Mouse (Mus musculus): Measurements from ENCODE around the gene Cdr2.
"Not testable (repeated sequence)": the region's sequence is repeated elsewhere in the genome, so short reads cannot be mapped to it uniquely, and the experiment has no call there.

Gene Cdr2

DNA sequence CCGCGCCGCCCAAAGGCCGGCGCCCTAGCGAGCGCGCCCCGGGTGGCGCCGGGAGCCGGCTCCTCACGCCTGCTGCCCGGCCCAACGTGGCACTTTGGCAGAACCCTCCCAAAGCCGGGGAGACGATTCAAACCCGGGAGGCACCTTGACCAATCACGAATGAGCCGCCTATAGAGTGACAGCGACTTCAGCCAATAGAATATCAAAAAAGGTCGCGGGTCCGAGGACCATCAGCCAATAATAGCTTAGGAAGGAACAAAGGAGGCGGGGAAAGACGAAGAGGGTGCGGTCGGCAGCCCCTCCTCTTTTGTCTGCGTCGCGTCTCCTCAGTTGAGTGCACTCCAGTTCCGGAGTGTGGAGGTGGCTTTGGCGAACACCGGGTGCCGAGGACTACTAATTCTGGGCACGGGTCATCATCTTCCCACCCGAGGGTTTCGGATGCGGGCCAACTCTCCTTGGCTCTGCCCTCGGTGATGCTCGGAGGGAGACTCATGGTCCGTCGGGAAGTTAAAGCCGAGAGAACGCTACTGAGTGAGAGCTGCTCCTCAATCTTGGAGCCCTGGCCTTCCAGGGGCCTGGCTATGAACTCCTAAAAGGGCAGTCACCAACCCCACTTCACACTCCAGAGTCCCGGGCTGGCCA lies at the start of gene Cdr2, which contains the start of gene Mfsd13b:
Gene Cdr2, minus strand, starts transcription at position 113 of the 642 bp plus-strand sequence.
Gene Mfsd13b, plus strand, starts transcription at position 310 of the 642 bp plus-strand sequence.
- DNase-seq = peak; percentile 98

DNA sequence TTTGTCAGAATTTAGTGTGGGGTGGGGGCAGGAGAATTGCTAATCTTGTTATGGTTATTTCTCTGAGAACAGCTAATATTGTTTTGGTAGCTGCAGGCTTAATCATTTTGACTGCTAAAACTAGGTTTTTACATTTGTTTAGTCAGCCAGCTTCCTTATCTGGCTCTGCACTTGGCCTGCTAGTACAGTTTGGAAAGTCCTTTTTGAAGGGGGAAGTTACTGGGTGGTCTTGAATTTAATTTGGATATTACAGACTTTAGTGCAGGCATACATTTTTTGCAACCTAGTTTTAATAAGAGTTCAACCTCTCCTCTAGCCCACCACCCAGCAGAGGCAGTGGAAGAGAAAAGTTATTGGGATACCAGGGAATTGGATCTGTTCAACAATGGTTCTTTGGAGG lies 47.8 kb upstream of the Cdr2 start:
- DNase-seq = not testable (repeated sequence)

- DNase-seq = no peak
Observed at GRCm38 (mm10) chr7:121026300-121026699, 44.2 kb upstream of the Cdr2 start.

DNA sequence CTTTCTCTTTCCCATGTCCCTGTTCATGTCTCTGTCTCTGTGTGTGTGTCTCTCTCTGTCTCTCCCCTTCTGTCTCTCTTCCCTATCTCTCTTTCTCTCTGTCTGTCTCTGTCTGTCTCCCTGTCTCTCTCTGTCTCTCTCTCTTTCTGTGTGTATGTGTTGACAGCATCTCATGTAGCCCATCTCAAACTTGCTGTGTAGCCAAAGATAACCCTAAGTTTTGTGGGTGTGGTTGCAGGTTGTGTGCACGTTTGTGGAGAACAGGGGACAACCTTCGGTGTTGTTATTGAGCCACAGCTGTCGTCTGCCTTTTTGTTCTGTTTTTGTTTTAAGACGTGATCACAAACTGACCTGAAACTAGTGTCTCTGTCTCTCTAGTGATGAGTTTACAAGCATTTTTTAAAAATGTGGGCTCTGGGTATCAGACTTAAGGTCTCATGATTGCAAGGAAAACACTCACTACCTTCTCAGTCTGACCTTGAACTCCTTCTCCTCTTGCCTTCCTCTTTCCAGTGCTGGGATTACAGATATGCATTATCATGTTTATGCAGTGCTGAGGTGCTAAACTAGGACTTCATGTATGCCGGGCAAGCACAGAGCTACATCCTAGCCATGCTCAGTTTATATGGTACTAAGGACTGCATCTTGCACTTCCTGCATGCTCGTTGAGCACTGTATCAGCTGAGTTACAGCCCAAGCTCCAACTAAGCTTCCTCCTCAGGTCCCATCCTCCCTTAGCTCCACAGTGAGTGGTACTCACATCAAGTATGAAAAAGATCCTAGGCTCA lies 43.3 kb upstream of the Cdr2 start:
- DNase-seq = no peak

DNA sequence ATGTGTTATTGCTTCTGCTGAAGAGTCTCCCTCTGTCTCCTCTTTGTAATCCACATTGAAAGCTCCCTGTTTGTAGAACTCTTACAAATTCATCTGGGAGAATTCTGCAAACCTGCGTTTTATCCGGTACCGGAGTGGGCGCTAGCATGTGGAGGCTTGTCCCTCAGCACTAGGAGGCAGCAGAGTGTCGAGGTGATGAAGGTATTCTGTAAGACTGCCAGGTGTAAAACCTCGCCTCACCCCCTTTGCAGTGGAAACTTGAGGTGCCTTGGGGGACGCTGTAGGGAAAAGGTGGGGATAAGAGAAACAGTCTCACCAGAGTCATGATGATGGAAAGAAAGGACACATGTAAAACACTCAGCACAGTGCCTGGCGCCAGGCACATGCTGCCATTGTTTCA lies 38.2 kb upstream of the Cdr2 start:
- DNase-seq = peak; percentile 28

- DNase-seq = no peak
Observed at GRCm38 (mm10) chr7:121018778-121019177, 36.7 kb upstream of the Cdr2 start.

GRCm38 (mm10) chr7:121014486-121014885 lies 32.4 kb upstream of the Cdr2 start:
- DNase-seq = no peak

DNA sequence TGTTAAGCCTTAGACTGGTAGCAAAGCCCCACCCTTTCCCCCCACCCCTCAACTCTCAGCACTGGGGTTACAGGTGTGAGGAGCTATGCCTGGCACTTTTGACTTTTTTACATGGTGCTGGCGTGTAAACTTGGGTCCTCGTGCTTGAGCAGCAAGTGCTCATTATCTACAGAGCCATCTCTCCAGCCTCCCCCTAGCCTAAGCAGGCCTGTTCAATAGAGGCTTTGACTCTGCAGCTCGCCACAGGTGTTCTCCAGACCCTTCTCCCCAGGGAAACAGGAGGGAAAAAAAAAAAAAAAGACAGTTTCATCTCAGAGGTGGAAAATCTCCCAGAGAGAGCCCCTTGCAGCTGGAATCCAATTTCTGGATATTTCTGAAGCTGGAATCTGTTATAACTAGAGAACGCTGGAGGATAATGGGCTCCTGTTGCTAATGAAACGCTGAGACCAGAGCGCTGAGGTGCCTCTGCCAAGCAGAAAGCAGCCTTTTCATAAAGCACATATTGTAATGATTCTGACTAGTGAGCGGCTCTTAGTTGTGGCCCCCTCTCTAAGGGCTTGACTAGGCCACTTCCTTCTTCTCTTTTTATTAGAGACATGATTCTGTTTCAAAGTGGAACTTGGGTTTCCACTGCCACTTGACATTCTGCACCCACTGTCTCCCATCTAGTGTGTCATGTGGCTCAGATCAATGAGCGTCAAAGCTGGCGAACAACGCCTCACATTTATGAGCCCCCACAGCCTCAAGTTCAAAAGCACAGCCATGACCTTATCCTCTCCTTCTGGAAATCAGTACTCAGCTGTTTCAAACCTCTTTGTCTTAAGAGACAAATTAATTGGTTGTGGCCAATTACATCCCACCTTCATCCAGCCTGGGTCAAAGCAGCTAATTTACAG lies 29.9 kb upstream of the Cdr2 start:
- DNase-seq = no peak

DNA sequence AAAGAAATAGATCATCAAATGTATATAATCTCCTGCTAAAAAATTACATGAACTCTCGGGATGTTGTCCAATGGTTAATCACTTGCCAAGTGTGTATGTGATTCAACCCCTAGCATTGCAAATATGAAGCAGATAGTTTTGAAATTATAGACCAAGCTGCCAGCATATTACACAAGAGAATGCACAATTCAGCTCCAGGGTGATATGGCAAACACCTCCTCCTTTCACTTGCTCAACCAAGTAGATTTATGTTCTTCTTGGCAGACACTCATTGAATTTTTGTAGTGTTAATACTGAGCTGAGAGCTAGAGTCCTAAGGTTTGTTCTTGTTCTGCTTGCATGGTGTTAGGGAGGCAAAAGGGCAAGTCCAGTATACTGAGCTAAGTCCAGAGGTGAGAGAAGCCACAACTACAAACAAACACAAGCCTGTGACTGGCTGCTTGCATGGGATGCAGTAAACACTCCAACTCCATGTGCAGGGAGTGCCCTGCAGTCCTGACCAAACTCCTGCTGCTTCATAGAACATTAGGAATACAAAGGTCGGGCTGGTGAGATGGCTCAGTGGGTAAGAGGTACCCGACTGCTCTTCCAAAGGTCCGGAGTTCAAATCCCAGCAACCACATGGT lies 21.8 kb upstream of the Cdr2 start:
- DNase-seq = no peak

DNA sequence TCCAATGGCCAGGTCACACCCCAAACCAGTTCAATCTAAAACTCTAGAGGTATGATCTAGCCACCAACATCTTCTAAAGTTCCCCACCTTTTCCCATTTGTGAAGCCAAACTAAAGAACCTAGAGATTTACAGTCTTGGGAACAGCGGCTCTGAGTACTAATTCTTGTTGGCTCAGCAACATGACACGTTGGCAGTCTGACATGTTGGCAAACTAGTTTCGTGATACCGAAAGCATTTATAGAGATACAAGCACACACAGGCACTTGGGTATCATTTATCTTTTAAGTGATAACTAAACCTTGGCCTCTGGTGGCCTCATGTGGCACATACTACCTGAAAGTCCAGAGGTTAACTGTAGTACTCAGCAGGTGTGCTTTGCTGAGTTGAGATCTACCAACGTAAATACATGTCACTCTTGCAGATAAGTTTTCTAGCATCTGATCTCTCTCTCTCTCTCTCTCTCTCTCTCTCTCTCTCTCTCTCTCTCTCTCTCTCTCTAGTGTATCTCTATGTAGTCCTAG lies 20.4 kb upstream of the Cdr2 start:
- no peak for DNase-seq

GRCm38 (mm10) chr7:121001879-121002278 lies 19.8 kb upstream of the Cdr2 start:
- no peak for DNase-seq

- DNase-seq = no peak
Observed at GRCm38 (mm10) chr7:121000065-121000822, 18.1 kb upstream of the Cdr2 start.

DNA sequence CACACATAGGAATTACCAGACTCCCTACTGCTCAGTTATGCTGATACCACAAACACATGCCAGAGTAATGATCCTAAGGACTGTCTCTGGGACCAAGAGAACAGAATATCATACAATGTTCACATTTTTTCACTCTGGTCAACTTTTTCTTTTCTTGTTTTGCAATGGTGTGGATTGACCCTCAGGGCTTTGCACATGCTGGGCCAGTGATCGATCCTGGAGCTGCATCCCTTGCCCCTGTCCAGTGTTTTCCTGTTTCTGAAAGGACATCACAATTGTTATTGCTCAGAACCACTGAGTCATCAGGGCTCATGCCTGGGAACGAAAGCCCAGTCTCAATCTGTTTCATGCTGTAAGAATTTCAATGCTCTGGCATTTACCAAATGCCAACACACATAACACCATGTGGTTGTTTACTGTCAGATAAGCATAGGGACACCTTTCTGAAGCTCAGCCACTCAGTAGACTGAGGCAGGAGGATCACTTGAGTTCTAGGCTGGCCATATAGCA lies 17.0 kb upstream of the Cdr2 start:
- DNase-seq = no peak

GRCm38 (mm10) chr7:120991191-120991590 lies 9.1 kb upstream of the Cdr2 start:
- no peak for DNase-seq

- DNase-seq = no peak
Observed at GRCm38 (mm10) chr7:120982968-120983367, 856 bp upstream of the Cdr2 start.

DNA sequence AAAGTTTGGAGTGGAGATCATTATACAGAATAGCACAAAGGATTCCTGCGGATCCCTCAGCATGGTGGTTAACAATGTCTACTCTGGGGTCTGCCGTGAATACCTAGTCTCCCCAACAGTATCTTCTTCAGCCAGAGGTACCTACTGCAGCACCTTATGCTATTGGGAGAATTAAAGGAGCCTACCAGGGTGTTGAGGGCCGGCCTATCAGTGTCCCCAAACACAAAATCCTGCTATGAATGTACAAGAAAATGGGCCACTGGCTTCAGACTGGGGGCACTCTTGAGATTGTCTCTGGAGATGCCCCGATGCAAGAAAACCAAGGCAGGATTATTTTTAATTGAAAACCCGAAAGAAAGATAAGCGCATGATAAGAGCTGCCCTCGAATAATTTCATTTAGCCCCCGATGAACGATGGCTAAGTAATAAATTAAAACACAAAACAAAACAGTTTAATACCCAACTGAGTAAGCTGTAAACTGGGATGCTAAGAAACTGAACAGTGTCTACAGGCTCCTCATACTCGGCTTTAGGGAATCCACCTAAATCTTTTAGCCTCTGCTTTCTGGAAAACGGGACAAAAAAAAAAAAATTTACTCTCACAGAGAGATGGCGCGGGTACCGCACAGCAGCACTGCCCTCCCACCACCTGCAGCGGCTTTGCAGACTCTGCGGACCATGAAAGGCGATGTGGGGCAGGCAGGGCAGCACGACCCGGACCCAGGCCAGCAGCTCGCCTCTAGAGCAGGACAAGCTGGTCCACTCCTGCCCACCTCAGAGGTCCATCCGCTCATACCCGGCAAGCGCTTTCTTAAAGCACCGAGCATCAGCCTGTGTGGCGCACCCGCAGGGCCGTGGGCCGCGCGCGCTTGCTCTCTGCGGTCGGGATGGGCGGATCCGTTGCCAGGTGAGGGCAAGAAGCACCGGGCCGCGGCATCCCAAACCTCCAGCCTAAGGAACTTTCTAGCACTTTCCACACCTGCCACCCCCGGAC lies 884 bp downstream of the Cdr2 start:
- peak; percentile 33 for DNase-seq

GRCm38 (mm10) chr7:120980041-120980440 lies 2.1 kb downstream of the Cdr2 start:
- no peak for DNase-seq

GRCm38 (mm10) chr7:120977063-120977462 lies 5.0 kb downstream of the Cdr2 start:
- DNase-seq = peak; percentile 76

- no peak for DNase-seq
Observed at GRCm38 (mm10) chr7:120974001-120974400, 8.1 kb downstream of the Cdr2 start.

- not testable (repeated sequence) for DNase-seq
Observed at GRCm38 (mm10) chr7:120972471-120972870, 9.6 kb downstream of the Cdr2 start.
